Mouse (Mus musculus) granulocyte monocyte progenitor cell, adult 5-6 weeks (primary cell): ENCODE results near the gene Gpr142. TPM values are rescaled to one million over a fixed set of nuclear protein-coding genes. Genes with fewer than 3 reads are reported as not detected.

Source experiments
- ATAC-seq: replicated peaks from 2 replicates; pipeline ENCODE4 v1.8.0; 2016; ENCODE audit warnings: mild to moderate bottlenecking, moderate TSS enrichment, inconsistent platforms; ENCODE audit not compliant: poor library complexity, severe bottlenecking
- total RNA-seq, 2 experiments: library from RNA; stranded (forward) in 1 of 2; stranded (reverse) in 1 of 2; fragments of 200-712, 200-1000 nt in 1 of 2; fragments of >200 nt in 1 of 2; fragmentation: Nextera tagmentation in 1 of 2; gene quantifications; 2 replicates each; pipeline ENCODE4 v1.2.3; 2014 to 2017

Gpr142 gene
- not detected in 2 replicates for total RNA-seq (2014; fragmentation: Nextera tagmentation)
- total RNA-seq (2017) = not detected in 2 replicates

DNA sequence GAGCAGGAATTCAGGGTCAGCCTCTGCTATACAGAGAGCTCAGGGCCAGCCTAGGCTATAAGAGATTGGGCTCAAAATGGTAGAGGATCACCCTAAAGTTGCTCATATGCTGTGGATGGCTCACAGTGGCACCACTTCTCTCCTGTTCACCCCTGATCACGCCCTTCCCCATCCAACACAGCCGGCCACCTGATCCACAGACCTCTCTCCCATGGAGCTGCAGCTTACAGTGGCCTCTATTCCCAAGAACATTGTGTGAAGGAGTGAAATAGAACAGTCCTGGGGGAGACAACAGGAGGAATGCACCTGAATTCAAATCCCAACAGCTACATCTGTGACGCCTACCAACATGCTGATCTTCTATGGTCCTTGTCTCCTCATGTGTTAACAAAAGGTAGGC is at the start of gene Gpr142:
Gene Gpr142 (plus strand): TSS at position 301 of the 400 bp plus-strand sequence.
- no peak for ATAC-seq

DNA sequence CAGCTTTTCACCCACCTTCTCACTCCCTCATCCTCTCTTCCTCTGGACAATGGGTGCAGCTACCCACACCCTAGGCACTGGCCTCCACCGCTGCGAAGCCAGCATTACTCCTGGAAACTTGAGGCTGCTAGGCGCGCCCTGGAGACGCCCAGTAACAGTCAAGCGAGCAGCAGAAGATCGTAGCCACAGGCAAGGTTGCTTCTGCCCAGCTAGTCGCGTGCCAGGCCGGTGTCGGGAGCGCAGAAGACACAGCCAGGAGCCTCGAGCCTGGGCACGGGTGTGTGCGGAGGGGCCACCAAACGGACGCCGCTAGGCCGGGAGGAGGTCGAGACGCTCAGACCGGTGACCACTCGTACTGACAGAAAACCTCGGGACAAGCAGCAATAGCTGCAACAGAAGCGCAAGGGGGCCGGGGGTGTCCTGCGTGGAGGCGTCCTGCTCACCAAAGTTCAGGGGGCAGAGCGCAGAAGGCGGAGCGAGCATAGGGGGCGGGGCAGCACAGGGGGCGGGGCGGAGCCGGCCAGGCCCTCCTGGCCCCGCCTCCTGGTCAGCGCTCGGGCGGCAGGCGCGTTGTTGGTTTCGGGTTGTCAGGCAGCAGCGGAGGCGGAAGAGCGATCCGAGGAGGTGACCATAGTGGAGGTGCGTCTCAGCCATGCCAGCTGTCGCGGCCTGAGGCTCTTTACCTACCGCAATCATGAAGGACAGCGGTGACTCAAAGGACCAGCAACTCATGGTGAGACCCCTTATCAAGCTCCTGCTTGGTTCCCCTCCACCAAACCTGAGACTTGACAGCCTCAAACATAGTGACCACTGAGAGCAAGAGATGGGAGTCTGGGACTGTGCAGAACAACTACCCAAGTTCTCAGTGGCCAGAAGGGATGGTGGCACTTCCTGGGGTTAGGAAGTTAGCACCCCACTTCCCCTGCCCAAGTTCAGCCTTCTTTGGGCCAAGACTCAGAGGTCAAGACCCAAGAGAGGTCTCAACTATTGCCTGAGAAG is 33.6 kb upstream of the Gpr142 start, which contains the start of gene Kif19a:
Gene Kif19a (plus strand): TSS at position 569 of the 999 bp plus-strand sequence.
- peak; percentile 84 for ATAC-seq

DNA sequence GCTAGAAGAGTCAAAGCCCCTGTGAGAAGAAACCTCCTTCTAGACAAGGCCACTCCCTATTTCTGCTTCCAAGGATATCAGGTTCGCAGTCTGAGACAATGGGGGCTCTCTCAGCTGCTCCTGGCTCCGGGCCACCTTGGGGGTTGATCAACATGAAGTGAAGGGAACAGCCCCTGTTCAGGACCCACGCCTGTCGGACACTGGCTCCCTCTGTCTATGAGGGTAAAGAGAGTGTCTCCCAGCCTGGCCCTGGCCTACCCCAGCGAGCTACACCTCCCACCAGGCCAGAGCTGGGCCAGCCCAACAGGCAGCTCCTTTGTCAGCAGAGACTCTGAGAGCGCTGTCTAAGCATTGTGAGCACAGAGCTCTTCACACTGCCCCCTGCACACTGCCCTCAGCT is 28.8 kb upstream of the Gpr142 start:
- no peak for ATAC-seq

DNA sequence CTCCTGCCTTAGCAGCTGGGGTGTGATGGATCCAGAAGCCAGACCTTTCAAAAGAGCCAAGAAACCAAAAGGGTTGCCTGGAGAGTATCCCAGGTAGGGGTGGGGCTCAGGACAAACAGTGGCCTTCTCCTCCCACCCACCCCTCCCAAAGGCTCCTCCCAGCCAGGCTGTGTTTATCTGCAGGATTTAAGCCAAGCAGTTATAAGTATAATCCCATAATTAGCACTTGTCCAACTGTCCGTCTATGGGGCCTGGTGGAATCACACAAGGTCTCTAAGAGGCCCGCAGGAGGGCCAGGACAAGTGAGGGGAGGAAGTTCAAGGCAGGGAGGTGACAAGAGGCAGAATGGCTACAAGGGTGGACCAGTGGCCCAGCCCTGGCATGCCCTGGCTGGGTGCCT is 26.8 kb upstream of the Gpr142 start:
- ATAC-seq = no peak

DNA sequence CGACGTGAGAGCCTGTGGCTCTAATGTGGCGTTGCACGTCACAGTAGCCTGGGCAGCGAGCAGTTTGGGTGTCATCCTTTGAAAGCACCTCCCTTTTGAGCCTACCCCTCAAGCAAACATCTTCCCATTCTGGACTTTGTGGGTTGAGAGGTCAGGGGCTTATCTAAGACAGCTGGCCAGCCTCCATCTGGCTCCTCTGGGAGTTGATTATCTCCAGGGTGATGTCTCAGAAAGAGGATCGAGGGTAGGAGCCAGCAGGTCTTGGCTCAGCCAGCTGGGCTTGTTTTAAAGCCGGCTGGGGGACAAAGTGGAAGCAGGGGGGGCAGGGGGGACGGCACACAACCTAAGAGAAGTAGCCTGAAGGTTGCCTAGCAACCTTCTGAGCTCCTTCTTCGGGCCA is 18.6 kb upstream of the Gpr142 start:
- no peak for ATAC-seq

DNA sequence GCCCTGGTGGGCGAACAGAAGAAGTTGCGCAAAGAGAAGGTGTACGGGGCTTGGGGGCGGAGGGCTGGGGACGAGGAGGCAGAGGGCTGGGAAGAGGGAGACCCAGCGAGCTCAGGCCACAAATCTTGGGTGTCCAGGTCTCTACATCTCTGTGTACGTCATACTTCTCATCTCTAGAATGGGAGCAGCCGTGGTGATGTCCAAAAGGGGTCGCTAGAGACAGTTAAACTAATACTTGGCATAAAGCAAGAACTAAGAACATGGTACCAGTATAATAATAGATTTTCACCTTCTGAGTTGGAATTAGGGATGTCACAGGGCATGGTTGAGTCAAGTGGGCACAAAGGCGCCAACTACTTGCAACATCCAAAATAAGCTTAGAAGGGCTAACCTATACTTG is 12.8 kb upstream of the Gpr142 start:
- no peak for ATAC-seq

DNA sequence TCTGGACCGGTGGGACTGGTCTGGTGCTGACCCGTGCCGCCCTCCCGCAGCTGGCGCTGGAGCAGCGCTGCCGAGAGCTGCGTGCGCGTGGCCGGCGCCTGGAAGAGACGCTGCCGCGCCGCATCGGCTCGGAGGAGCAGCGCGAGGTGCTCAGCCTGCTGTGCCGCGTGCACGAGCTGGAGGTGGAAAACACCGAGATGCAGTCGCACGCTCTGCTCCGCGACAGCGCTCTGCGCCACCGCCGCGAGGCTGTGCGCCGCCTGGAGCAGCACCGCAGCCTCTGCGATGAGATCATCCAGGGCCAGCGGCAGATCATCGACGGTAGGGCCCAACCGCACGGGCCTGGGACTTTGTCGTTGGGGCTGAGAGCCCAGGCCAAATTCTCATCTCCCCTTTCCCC is 12.4 kb upstream of the Gpr142 start:
- ATAC-seq = no peak

DNA sequence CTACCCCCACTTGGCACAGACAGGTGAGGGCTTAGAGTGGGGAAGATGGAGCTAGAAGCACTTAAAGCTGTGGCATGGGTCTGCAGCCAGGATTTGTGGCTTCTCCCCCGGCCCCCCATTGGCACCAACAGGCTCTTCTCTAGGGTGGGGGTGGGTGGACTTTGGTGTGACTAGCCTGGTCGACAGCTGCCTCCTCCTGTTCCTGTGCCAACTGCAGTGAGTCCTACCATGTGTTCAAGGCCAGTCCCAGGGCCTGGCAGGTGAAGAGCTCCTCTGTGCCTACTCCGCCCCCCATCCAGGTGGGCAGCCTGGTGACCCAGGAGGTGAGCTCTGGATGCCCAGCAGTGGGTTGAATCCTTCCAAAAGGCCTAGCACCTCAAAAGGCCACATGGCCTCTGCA is 11.1 kb upstream of the Gpr142 start:
- no peak for ATAC-seq

DNA sequence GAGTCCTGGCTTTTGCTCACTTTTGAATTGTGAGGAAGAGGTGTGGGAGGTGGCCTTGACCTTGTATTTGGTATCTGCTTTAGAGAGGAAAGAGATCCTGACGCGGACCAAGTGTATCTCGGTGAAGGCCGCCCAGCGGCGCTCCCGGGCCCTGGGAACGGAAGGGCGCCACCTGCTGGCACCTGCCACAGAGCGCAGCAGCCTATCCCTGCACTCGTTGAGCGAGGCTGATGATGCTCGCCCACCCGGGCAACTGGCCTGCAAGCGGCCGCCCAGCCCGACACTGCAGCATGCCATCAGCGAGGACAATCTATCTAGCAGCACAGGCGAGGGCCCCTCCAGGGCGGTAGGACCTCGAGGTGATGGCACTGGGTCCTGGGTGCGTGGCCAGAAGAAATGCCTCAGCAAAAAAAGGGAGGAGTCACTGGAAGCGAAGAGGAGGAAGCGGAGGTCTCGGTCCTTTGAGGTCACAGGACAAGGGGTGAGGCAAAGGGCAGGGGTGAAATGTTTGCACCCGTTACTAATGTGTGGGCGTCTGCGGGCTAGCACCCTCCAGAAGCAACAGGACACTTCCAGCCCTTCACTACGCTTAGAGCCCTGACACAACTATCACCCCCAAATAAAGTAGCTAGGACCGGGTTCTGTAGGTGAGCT is 9.5 kb upstream of the Gpr142 start:
- ATAC-seq = peak; percentile 70

DNA sequence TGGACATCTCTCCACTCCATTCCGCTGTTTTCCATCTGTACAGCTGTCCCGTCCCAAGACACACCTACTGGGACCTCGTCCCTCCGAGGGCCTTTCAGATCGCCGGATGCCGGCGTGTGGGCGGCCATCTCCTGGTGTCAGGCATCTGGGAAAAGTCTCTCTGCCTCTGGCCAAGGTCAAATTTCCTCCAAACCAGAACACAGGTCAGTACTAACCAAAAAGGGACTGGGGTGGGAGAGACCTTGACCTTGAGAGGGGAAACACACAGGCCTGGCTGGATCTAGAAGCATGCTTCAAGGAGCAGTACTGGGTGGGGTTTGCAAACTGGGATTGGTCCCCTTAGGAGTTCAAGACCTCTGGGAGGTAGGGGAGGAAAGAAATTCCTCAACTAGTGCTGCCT is 9.0 kb upstream of the Gpr142 start:
- ATAC-seq = no peak

DNA sequence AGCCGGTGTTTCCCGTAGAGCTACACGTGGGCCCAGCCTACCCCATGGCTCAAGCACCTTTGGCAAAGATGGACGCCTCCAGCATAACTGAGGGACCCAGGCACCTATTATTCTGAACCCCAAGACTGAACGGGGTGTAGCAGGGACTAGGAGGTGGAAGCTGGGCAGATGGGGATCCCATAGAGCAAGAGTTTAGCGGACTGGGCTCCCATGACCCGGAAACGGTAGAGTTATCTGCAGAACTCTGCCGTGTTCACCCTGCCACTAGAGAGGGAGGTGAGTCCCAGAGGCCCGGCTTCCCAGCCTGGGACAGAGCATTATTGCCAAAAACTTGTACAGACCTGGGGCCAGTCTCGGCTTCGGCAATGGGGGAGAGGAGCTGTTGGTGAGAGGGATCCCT is 8.6 kb upstream of the Gpr142 start:
- ATAC-seq = no peak

DNA sequence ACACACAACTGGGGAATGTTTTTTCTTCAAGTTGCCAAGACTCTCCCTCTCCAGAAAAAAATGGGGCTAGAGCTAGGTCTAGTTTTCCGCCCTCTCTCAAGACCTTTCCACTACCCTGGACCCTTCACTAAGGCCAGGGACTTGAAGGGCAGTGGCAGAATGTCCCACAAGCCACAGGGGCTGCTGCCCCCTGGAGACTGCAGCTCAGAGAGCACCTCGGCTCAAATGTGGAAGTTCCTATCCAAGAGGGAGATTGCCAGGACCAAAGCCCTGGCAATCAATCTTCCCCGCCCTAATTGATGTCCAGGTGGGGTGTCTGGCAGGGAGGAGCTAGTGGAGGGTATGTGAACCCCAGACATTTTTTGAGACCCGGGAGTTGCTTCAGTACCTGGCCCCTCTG is 7.9 kb upstream of the Gpr142 start:
- no peak for ATAC-seq

DNA sequence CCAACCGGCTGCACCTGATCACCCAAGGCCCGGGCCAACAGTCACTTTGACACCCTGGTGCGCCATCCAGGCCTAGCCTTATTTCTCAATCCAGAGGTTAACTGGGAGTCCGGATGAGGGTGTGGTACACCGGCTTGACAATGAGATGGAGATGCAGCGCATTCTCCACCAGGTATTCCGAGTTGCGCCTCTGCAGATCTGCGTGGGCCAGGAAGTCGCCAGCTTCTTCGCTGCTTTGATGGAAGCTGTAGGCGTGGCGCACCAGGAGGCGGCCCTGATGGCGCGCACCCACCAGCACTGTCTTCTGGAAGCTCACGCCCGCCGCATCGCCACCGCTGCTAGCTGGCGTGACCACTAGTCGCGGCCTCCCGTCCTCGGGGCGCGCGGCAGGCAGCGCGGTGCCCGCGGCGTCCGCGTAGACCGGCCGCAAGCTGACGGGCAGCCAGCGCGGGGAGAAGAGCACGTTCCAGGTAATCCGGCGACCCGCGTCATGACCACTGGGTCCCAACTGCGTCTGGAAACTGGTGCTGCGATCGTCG is 7.3 kb upstream of the Gpr142 start:
- no peak for ATAC-seq

DNA sequence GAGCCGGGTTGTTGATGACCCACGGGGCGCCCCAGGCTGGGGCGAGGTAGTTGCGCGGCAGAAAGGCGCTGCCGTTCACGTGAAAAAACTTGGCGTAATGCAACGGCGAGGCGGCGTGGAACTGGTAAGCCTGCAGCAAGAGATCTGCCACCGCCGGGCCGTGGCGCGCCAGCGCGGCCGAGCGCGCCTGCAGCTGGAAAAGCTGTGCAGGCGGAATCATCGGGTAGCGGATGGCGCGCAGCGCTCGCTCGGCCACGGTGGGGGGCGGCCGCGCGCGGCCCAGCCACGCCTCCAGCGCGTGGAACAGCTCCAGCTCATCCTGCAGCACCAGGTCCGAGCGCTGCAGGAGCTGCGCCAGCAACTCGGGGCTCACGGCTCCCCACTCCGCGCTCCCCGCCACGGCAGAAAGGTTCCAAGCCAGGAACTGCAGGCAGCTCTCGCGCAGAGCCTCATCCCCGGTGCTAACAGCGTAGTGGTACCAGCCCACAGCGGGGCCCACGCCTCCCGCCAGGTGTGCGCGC is 6.8 kb upstream of the Gpr142 start:
- ATAC-seq = no peak

DNA sequence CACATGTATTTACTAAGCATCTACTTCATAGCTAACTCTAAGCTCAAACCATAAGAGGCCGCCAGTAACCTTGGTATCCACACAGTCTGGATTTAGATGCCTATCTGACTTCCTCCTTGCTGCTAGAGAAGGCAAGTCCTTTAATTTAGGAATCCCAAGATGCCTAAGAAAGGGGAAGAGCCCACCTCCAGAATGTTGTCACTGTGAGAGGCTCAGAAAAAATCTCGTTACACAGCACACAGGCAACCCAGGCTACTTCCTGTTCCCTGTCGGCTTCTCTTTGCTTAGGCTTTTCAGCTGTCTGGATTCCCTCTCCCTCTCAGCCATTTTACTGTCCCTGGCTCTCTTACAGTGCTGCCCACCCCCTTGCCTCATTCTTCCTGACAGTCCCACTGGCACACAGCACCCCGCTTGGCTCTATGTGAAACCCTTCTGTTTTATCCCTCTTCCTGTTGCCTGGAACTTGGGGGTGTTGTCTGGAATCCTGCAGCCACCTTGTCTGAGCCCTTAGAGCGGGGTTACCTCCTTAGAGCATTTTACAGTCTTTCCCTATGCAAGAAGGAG is 5.7 kb upstream of the Gpr142 start:
- peak; percentile 49 for ATAC-seq

DNA sequence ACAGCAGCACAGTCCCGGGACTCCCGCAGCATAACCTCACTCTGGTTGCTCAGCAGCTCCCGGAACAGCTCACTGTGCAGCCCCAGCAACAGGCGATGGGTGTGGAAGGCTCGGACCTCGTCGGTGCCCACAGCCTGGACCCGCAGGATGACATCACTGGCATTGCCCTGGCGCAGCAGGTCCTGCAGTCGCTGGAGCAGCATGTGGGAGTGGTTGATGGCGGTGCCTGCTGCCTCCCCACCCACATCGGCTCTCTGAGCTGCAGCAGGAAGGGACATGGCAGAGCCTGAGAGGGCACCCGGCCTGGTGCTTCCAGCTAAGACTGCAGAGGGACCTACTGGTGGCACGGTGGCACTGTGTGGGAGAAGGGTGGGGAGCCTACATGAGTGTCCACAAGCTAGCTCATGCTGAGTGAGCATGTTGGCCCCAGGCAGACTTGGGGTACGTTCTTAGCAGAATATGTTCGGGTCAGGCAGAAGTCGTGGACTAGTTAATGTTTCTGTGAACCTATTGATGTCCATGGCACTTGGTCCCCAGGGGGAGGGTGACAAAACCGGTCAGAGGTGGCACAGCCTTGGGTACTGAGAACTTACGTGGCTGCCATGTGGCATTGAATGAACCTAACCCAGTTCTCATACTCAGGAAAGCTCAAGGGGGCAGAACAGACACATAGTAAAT is 4.7 kb upstream of the Gpr142 start:
- no peak for ATAC-seq

DNA sequence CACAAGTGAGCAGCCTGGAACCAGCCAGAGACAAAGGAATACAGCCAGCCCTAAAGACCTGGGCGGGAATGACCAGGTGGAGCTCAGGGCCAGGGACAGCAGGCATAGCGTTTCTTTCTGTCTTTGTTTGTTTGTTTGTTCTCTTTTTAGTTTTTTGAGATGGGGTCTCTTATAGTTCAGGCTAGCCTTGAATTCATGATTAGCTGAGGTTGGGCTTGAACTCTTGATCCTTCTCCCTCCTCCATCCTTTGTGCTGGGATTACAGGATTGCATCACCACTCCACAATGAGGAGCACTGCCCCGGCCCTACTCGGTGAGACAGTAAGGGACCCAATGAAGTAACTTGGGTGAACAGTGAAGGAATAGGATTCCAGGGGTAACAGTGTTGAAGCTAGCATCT is 4.0 kb upstream of the Gpr142 start:
- ATAC-seq = no peak

DNA sequence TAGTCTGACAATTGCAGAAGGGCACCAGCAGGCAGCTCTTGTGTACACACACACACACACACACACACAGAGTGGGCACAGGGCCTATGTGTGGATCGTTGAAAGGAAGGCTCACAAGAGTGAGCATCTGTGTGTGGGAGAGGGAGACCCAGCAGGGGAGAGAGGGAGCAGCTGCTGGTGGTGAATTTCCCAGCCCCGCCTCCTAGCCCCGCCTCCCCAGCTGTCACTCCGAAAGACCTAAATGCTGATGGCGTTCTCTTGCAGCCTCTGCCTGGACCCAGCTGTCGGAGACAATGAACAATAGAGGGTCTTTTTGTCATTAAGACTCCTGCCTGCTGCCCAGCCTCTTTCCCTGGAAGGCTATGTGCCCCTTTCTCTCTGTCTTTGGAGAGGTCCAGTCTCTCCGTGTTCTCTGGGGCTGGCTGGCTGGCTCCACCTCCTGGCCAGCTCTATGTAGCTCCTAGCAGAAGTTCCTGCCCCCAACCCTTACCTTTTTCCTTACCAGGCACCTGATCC is 3.4 kb upstream of the Gpr142 start:
- ATAC-seq = 0 out of 2 replicates have a peak, but pooled peaks have one; percentile 18

DNA sequence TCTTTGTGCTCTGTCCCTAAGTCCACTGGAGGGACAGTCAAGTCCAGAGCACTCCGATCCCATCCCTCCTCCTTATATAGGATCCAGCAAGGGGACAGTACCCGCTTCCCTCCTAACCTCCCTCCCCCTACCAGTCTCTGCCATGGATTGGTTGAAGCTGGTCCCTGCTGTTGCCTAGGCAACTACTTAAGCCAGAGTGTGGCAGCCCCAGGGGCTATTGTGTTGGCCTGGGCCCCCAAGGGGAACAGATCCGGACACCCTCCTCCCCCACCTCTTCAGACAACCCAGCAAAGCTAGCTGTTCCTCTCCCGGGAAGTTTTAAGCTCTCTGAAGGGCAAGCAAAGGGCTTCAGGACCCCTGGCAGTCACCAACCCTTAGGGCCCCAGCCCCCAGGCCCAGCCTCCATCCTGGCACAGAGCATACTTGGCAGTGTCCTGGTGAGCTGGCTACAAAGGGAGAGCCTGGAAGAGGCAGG is 2.8 kb upstream of the Gpr142 start, which contains the start of gene Btbd17:
Gene Btbd17 (minus strand): TSS at position 98 of the 475 bp plus-strand sequence.
- no peak for ATAC-seq

DNA sequence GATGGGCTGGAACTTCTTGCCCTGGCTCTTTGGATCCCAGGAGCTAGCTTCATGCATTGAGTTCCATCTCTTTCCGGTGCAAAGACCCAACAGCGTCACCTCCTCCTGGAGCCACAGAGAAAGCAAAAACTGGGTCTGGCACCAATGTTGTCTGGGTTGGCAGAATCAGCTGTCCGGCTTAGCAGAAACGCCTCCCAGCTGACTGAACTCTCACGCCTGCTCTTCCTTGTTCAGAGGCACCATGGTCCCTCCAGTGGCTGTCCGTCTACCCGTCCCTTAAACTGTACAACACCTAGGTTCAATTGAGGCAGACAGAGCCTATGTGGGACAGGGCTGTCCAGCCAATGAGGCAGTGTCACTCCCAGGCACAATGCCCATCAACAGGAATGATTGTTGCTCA is 1.5 kb upstream of the Gpr142 start:
- ATAC-seq = no peak
